Mouse (Mus musculus) c-Kit-positive CD71-positive TER-119-positive erythroid progenitor cells, embryonic 14.5 days (primary cell): ENCODE data around the gene Lipc.

ENCODE experiments used
- DNase-seq: peaks from one replicate; pipeline ENCODE4 v3.0.0-alpha.2; 2013; ENCODE audit warnings: low spot score

Gene Lipc

DNA sequence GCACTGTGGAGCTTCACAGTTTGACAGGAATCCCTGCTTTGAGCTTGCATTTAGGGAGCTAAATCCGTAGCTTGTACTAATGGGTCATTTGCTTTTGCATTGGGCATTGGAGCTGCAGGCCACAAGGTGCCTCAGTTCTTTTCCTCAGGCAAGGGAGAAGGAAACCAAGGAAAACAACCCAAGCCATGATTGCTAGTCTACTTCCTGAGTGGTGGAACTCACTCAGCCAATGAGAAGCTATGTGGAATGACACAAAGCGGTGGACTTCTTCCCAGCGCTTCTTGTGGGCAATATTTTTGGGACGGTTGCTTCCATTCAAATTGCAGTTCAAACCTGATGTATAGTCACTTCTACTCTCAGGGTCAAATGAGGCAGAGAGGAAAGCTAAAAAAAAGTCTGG is at the start of gene Lipc:
Gene Lipc (minus strand): TSS at position 101 of the 400 bp plus-strand sequence.
- DNase-seq: no peak

DNA sequence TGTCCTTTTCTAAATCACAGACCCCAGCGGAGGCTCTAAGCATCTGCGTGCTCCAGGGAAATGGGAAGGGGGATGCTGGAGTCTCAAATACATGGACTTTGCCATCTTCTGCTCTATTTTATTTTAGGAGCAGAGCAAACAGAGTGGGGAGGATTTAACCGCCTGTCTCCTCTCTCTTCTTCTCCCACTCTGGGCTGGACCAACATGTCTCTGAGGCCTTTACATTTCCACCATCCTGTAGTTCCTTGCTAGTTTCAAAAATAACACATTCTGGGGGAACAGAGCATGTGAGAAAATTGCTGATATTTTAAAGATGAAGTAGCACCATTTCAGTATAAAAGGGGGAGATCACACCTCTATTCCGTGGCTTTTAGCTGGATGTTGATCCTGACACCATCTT is 47.1 kb upstream of the Lipc start:
- no peak for DNase-seq

DNA sequence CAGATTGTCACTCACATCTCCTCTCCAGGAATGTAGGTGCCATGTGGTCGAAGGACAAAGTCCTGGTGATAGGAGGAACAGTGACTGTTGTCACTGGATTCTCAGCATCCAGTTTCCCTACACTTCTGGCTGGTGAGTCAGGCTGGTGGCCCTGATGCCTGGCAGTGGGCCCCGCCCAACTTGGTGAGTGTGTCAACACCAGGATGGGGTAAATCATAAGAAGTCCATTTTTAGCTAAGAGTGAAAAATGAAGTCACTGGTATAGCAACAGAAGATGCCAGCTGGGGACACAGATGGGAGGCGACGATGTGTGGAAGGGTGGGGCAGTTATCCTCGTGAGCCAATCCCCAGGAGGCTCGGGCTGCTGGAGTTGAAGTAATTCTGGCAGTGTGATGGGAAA is 46.7 kb upstream of the Lipc start:
- no peak for DNase-seq

DNA sequence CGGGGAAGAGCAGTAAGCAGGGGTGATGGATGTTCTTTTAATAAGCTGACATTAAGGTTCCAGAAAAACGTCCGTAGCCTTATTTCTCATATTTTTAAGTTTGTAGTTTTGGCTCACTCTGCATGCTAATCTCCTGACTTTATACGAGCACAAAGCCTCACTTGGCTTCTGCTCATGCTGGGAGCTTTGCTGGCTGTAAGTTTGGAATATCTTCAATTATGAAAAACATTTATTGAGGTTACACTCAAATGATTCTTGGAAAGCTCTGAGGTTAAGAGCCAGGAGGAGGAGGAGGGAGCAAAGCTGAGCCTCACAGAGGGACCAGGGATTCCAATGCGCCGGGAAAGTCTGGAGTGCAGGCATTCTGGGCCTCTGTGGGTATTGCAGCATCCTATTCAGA is 41.3 kb upstream of the Lipc start:
- DNase-seq: no peak

DNA sequence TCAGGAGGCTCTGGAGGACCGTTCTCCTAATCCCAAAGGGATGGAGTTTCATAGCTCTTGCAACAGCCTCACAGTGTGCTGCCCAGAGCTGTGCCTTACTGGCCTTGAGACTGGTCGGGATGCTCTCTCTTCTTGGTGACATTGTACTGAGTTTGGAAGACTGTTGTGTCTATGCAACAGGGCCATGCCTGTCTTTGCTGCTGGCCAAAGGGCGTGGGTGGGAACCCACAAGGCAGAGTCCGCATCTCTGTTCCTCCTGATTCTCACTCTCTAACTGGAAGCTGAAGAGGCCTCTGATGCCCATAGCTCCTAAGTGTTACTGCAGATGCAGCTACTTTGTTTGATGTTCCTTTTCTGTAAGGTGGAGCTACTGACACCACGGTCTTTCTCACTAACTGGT is 39.4 kb upstream of the Lipc start:
- no peak for DNase-seq

DNA sequence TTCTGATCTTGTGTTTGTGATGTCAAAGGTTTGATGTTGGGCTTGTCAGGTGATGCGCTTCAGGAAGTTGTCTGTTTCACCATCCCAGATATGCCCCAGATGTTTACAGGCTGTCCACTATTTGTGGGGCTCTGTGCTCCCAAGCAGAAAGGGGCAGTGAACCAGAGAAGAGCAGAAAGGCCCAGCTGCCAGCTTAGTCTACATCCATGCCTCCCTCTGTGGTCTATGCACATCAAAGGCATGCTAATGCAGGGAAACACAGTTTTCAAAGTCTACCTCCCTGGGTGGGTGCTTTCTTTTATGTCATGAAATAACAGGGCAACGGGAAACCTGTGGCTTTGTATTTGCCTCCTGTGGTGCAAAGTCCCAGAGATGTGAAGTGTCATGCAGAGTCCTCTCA is 35.2 kb upstream of the Lipc start:
- DNase-seq: no peak

DNA sequence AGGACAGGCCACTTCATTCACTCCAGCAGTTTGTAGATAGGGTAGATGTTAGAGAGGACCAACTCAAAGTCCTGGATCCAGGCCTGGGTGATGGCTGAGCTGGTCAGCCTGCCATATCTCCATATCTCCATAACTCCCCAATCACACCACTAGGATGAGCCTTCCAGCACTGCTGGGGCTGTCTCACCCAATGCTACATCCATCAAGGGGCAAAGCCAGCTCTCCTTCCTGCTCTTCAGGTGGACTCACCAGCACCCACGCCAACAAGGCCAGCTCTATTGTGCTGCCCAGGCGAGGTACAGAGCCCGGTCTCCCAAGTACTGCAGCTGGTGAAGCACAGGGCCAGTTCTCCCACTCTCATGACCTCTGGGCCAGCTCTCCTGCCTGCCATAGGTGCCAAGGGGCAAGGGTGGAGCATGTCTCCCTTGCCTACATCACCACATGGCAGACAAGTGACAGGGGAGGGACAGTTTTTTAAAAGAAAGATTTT is 31.0 kb upstream of the Lipc start:
- DNase-seq: no peak

DNA sequence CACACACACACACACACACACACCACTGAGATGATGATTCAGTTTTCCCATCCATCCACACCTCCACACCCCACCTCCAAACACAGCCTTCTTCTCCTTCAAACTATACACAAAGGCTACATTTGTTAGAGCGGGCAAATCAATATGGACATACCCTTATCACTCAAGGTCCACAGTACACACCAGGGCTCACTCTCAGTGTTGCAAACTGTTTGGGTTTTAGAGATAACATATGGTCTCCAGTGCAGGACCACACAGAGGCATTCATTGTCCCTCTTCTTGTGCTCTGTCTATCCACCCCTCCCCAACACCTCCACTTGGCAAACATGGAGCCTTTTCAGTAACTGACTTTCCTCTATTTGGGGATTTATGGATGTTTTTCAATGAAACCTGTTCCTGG is 29.7 kb upstream of the Lipc start:
- DNase-seq: no peak

DNA sequence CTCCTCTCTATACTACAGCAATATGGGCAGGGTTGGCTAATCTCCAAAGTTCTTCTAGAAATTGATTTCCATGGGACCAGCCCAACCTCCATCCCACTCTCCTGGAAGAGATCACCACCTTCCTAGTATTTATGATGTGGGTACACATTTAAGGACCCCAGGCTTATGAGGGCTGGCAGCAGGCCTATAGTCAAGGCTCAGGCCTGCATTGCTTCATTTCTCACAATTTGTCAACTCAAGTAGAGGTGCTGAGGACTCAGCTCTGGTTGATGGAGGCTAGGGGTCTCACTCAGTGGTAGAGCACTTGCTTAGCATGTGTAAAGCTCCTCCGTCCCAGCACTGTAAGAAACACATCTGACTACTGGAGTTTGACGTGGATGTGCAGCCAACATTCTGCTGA is 27.6 kb upstream of the Lipc start:
- no peak for DNase-seq

DNA sequence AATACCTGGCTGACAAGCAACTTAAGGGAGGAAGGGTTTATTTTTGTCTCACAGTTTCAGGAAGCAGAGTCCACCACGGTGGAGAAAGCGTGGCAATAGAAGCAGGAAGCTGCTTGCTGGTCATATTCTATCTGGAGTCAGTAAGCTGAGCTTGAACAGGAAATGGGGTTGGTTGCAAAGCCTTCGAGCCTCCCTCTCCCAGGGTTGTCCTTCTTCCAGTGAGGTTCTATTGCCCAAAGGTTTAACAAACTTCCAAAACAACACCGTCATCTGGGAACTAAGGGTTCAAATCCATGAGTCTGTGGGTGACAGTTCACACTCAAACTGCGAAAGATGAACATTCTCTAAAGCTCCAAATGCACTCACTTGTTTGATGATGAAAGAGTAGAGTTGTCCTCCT is 27.1 kb upstream of the Lipc start:
- DNase-seq: no peak

DNA sequence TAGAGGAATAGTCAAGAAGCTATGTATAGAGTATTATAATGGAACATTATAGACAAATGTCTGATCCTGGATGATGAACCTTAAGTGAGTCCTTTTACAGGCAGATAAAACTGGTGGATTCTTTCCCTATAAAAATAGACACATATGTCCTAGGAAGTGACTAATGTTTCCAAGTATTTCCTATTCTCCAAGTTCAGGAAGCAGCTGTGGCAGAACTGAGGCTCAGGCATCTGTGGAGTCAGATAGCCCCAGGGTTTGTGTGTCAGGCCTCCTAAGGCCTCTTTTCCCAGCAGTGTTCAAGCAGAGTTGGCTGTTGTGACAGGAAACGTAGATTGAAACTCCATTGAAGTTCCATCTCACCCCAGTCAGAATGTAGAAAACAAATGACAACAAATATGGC is 25.4 kb upstream of the Lipc start:
- DNase-seq: no peak

DNA sequence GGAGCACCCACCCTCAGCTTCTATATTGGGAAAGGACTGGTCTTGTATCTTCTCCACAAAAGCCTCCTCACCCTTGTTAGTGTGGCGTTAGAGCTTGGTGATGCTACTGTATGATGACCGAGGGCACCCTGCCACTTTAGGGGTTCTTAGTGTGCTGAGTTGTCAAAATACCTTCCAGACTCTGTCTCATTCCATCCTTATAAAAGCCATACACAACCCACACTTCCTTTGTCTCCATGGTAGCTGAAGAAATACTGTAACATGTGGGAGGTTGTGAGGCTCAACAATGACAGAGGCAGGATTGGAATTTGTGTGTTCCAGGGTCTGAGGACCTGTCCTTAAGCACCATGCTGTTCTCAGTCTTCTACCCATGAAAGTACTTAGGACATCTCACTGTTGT is 23.9 kb upstream of the Lipc start:
- DNase-seq: no peak

DNA sequence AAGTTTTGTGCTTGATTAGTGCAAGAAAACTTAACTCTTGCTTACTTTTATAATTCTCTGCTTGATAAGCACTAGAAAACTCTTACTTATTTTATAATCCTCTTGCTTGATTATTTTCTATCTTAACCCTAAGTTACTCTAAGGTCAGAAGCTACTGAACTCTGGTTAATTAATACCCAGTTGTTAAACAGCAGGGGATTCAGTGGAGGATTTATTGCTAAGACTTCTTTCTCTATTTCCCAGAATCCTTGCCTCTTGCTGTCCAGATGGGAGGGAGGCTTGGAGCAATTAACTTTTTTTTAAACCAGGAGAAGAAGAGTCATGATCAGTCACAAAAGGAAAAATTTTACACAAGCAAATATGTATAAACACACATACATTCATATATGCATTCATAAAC is 21.3 kb upstream of the Lipc start:
- DNase-seq: no peak

DNA sequence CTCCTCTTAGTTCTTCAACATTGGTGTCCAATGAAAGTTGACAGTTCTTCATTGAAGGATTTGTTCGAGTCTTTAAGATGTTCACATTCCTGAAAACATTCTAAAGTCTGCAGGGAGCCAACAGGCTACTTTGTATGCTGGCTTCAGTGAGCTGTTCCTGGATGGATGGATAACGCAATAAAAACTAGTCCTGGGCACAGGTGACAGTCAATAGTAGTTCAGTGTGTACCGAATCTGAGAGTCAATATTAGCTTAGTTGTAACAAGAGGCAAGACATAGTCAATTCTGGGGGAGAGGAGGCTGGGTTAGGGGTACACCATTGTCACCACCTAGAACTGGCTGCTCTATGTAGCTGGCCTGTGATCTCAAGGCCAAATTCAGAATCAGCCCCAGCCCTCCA is 17.2 kb upstream of the Lipc start:
- no peak for DNase-seq

DNA sequence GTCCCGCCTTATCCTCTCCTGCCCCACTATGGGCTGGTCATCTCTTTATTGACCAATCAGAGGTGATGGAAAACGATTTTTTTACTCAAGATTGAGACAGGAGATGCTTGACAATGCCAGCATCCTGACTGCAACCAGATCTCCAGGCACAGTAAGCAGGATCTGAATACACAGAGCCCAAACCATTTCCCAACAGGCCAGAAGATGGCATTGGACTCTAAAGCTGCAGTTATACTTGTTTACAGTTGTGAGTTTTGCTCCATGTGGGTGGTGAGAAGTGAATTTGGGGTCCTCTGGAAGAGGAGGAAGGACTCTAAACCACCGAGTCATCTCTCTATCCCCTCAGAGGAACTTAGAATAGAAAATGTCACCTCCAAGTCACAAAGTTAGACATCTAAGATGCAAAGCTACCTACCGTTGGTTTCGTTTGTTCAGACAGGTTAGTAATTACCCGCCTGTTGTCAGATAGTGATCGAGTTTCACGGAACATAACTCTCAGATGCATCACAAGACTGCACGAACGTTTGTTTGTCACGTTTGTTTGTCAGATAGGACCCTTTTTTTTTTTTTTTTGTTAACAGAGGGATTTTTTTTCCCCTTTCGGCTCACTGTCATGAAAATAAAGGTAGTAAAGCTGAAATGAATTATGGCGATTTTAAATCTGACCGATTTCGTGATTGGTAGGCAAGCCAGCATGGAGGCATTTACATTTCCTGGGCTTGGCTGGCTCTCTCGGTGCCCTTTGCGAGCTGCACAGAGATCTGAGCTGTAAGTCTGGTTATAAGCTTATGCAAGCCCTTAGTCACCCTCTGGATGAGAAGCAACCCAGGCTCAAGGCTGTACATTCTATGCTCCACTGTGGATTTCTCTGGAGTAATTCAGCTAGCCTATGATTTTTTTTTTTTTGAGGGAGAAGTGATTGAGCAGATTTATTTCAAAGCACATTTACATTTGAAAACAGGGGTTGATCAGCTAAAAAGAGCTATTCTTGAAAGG is 14.3 kb upstream of the Lipc start:
- no peak for DNase-seq

DNA sequence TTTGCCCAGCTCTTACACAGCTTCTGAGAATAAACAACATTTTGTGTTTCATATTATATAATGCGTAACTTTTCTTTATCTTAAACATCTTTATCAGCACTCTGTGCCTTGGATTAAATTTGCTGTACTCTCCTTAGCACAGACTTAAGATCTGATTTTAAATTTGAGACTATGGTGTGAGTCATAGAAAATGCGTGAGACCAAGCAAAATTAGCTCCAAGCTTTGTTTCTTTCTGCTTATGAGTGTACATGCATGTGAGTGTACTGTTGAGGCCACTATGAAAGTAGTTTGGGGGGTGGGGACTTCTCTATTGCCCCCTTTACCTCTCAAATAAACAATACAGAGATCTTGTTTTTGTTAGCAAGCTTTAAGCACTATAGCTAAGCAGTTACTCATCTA is 13.4 kb upstream of the Lipc start:
- DNase-seq: no peak

DNA sequence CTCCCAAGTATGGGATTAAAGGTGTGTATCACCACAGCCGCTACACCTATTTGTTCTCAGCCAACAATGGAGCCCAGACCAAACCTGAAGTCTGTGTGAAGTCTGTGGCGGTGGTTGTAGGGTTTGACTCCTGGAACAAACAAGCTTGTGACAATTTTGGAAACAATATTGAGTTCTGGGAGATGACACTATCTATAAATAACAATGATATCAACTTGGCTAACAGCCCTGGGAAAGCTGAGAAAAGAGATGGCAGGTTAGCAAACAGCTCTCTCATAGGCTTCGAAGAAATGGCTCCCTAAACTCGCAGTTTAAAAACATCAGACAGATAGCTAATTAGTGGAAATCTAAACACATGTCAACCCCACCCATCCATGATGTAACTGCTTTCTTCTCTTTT is 13.0 kb upstream of the Lipc start:
- DNase-seq: no peak

DNA sequence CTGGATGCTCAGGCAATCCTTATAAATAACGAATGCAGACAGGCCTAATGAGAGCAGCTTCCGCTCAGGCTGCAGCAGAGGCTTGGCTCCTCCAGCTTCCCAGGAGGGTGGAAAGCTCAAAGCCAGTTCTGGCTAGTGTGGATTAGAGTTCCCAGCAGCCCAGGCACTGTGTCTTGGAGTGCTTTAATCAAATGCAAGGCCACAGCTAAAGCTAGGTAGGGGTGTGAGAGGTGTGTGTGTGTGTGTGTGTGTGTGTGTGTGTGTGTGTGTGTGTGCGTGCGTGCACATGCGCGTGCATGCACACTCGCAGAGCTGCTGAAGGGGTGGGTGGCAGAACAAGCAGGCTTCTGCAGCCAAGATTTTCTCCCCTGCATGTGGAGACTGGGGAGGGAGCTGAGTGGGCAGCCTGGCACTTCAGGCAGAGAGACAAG is 11.4 kb upstream of the Lipc start:
- no peak for DNase-seq

DNA sequence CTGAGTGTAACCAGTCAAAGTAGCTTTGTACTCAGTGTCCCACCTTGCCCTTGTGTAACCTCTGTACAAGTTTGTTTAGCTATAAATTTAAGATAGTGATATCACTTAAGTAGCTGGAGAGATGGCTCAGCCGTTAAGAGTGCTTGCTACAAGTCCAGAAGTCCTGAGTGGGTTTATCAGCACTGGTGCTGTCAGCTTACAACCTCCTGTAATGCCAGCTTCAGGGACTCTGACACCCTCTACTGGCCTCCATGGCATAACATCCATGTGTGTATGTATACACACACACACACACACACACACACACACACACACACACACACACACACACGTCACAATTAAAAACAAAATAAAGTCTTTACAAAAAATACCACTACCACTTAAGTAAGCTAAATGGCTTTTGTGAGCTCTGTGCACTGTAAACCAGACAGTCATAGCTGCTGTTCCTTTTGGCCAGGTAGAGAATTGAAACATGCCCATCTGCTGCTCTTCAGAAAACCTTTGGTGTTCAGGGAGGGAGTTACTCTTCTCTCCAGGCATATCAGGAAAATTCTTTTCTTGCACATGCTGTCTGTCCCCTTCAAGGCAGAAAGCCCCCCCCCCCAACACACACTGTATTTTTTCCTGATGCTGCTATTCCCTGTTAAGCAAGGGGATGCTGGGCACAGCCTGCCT is 10.9 kb upstream of the Lipc start:
- DNase-seq: no peak

DNA sequence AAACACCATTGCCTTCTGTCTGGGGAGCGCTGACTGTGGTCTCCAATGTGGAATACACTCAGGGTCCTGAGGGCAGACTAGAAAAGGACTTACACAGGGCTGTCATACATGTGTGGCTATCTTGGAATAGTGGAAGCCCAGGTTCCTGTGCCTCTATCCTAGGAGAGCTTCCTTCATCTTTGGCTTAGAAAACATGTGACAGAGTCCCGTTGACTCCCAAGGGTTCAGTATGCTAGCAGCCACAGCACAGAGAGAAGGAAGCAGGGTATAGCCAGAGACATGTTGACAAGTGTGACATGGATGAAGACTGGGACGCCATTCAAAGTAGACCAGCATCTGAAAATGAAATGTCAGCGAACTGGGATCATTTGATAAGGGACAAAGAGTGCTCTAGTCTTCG is 8.3 kb upstream of the Lipc start:
- DNase-seq: no peak

DNA sequence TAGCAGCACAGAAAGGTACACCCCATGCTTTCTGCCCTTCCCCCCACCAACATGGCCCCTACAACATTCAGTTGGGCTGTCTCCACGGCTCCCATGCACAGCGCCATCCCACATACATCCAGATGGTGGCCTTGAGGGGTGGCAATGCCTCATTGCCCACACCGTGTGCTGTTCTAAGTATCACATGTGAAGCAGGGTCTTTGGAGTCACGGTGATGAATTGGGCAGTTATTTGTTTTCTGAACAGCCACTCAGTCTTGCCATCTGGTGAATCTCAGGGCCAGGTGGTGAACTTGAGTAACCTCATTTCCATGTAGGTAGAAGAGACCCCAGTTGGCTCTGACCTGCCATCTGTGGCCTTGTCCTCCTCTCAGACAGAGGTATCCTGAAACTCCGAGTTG is 7.8 kb upstream of the Lipc start:
- DNase-seq: no peak

DNA sequence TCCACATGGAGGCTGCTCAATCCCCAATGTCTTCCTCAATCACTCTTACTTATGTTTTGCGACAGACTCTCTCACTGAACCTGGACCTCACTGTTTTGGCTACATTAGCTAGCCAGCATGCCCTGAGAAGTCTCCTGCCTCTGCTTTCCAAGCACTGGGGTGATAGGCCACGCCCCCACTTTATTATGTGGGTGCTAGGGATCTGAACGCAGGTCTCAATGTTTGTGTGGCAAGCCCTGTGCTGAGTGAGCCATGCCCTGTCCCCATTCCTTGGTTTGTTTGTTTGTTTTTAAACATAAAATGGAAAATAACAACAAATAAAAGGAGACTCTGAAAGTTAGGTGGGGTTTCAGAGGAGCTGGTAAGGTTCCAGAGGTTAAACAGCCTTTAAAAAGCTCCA is 7.4 kb upstream of the Lipc start:
- DNase-seq: no peak

DNA sequence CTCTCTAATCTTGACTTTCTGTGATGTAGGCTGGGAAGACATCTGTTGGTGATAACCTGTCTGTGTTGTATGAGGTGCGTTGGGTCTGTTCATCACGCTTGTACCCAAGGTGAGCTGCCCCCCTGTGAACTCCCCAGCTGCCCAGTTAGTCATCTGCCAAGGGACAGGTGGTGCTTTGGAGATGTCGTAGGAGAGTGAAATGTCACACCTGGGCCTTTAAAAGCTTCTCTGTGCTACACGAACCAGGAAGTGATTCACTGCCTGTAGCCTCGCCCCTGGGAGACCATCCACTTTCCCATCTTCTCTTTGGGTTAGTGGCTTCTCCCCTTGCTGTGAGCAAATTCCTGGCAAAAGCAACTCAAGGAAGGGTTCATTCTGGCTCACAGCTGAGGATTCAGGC is 6.4 kb upstream of the Lipc start:
- no peak for DNase-seq
